Comparison of ENCODE assay signal across 18 mouse cellular contexts in genomic region chr12:13182220-13182619, GRCm38 (mm10).
DNase-seq lines count a peak whose midpoint lies in the region; ATAC-seq lines count a peak whose summit lies in the region.
"Had no signal": no experiment of that assay in that cellular context is flagged by ENCODE, and none has a peak within 500 bp of the region (broad histone marks: within the 10 kb centered on the region; RNA-seq: fewer than 3 reads in every experiment).

No protein-coding gene starts in this region.

- no peak overlapping the region for H3K4me3 ChIP-seq in kidney, embryonic 16.5 days (ENCODE audit: low read length)
- H3K4me3 ChIP-seq in liver, embryonic 13.5 days (replicated peaks), result no peak overlapping the region
- H3K4me3 ChIP-seq: heart, embryonic 13.5 days; hindbrain, embryonic 15.5 days; limb, embryonic 13.5 days; megakaryocyte, embryonic 14.5 days; neural tube, embryonic 15.5 days had no signal

- H3K4me1 ChIP-seq in kidney, embryonic 16.5 days (ENCODE audit: insufficient read depth, low read length), result peaks cover 41% of the 10 kb centered on the region
- peaks cover 72% of the 10 kb centered on the region for H3K4me1 ChIP-seq in liver, embryonic 13.5 days (replicated peaks)

- 46% methylated on average over 8 of the region's 8 CpGs for WGBS in kidney, embryonic 16.5 days
- 60% methylated on average over 8 of the region's 8 CpGs for WGBS in liver, embryonic 13.5 days (ENCODE audit: insufficient replicate concordance)

- DNase-seq in kidney, adult 11 months, result peak; percentile 52
- no peak for DNase-seq in kidney, postnatal 14 days
- DNase-seq in kidney, adult 8-10 months, result peak; percentile 21 to 54
- DNase-seq in liver, embryonic 13.5 days, result no peak
- DNase-seq in spleen, postnatal 36 days (ENCODE audit: low spot score in 2 of 2), result no peak
- DNase-seq in layer of hippocampus, adult 8-10 months (ENCODE audit: low spot score in 2 of 2), result no peak
- DNase-seq: cerebellum, adult 2 months; lung, adult 2 months; right cerebral cortex, postnatal 14 days; thymus, adult 2 months had no signal

- ATAC-seq in kidney, embryonic 16.5 days (ENCODE audit: low FRiP score, low TSS enrichment), result peak; percentile 60
- no peak for ATAC-seq in liver, embryonic 13.5 days (ENCODE audit: low read depth)
- ATAC-seq: forebrain, embryonic 16.5 days; midbrain, embryonic 16.5 days had no signal

- H3K9me3 ChIP-seq in kidney, embryonic 16.5 days (ENCODE audit: low read length), result no peaks in the 10 kb centered on the region
- H3K9me3 ChIP-seq in liver, embryonic 13.5 days (replicated peaks), result no peaks in the 10 kb centered on the region
- H3K9me3 ChIP-seq: heart, embryonic 13.5 days; hindbrain, embryonic 15.5 days; limb, embryonic 13.5 days; megakaryocyte, embryonic 14.5 days; neural tube, embryonic 15.5 days had no signal

- H3K27me3 ChIP-seq in kidney, embryonic 16.5 days (ENCODE audit: insufficient read depth, low read length), result no peaks in the 10 kb centered on the region
- no peaks in the 10 kb centered on the region for H3K27me3 ChIP-seq in liver, embryonic 13.5 days
- H3K27me3 ChIP-seq: heart, embryonic 13.5 days; hindbrain, embryonic 15.5 days; neural tube, embryonic 15.5 days had no signal

- no peaks in the 10 kb centered on the region for H3K36me3 ChIP-seq in kidney, embryonic 16.5 days (ENCODE audit: insufficient read depth, low read length)
- no peaks in the 10 kb centered on the region for H3K36me3 ChIP-seq in liver, embryonic 13.5 days
- H3K36me3 ChIP-seq: heart, embryonic 13.5 days; hindbrain, embryonic 15.5 days; limb, embryonic 13.5 days; neural tube, embryonic 15.5 days had no signal

- no peak overlapping the region for H3K9ac ChIP-seq in kidney, embryonic 16.5 days (replicated peaks; ENCODE audit: low read length)
- peak overlapping the region; percentile 76; the same call in 1 of the 2 replicates for H3K9ac ChIP-seq in liver, embryonic 13.5 days
- H3K9ac ChIP-seq: heart, embryonic 13.5 days; hindbrain, embryonic 15.5 days; limb, embryonic 13.5 days; neural tube, embryonic 15.5 days had no signal

- peak overlapping the region; percentile 67; the same call in 1 of the 2 replicates for H3K27ac ChIP-seq in kidney, embryonic 16.5 days (ENCODE audit: low read length)
- peak overlapping the region; percentile 93 for H3K27ac ChIP-seq in liver, embryonic 13.5 days
- H3K27ac ChIP-seq: hindbrain, embryonic 15.5 days; neural tube, embryonic 15.5 days had no signal

- no peak overlapping the region for H3K4me2 ChIP-seq in kidney, embryonic 16.5 days (replicated peaks; ENCODE audit: low read depth, low read length)
- H3K4me2 ChIP-seq in liver, embryonic 13.5 days, result no peak overlapping the region
- H3K4me2 ChIP-seq: heart, embryonic 13.5 days; hindbrain, embryonic 15.5 days; limb, embryonic 13.5 days; neural tube, embryonic 15.5 days had no signal

Comparison
In these comparisons a context has a peak if more than half of its experiments do, and no peak if none do; other contexts are left out.
1. DNase-seq: peak in kidney, adult 11 months (single experiment) and kidney, adult 8-10 months (2 of 2); none in kidney, postnatal 14 days (single experiment), liver, embryonic 13.5 days (single experiment), spleen, postnatal 36 days (0 of 2) and layer of hippocampus, adult 8-10 months (0 of 2).